Mouse (Mus musculus) spleen, postnatal 14 days (tissue): ENCODE measurements at regions not wholly inside any gene's neighbourhood (a gene's known extent, or its start where the extent isn't known, plus 50 kb on each side); places are given as distances from the start of the nearest gene placed in this dataset.

ENCODE experiments used
- DNase-seq, 2 experiments: peaks; one replicate each; pipeline ENCODE4 v3.0.0; 2021 to 2022; ENCODE audit warnings: low spot score in 2 of 2

GRCm38 (mm10) chr5:35165459-35165858 lies 59.9 kb upstream of the Lrpap1 start:
- no peak for DNase-seq

GRCm38 (mm10) chr5:35162607-35163006 lies 57.0 kb upstream of the Lrpap1 start:
- no peak for DNase-seq

- no peak for DNase-seq
Measured at GRCm38 (mm10) chr5:35162120-35162519, 56.6 kb upstream of the Lrpap1 start.

- peak; percentile 49 to 60 for DNase-seq
Measured at GRCm38 (mm10) chr5:35160929-35161815, 55.6 kb upstream of the Lrpap1 start.

- DNase-seq, result no peak
Measured at GRCm38 (mm10) chr5:35159854-35160253, 54.3 kb upstream of the Lrpap1 start.

- no peak for DNase-seq
Measured at GRCm38 (mm10) chr5:35159178-35159661, 53.7 kb upstream of the Lrpap1 start.

- no peak for DNase-seq
Measured at GRCm38 (mm10) chr5:35158346-35159047, 52.9 kb upstream of the Lrpap1 start.

- DNase-seq, result no peak
Measured at GRCm38 (mm10) chr5:35156371-35156770, 50.8 kb upstream of the Lrpap1 start.

- DNase-seq, result no peak
Measured at GRCm38 (mm10) chr5:35155717-35156116, 50.2 kb upstream of the Lrpap1 start.
